Mouse (Mus musculus): ENCODE measurements at regions not wholly inside any gene's neighbourhood (a gene's known extent, or its start where the extent isn't known, plus 50 kb on each side); places are given as distances from the start of the nearest gene placed in this dataset.
A peak's percentile ranks its signal among the peaks of the same experiment; 100 is the strongest.

DNA sequence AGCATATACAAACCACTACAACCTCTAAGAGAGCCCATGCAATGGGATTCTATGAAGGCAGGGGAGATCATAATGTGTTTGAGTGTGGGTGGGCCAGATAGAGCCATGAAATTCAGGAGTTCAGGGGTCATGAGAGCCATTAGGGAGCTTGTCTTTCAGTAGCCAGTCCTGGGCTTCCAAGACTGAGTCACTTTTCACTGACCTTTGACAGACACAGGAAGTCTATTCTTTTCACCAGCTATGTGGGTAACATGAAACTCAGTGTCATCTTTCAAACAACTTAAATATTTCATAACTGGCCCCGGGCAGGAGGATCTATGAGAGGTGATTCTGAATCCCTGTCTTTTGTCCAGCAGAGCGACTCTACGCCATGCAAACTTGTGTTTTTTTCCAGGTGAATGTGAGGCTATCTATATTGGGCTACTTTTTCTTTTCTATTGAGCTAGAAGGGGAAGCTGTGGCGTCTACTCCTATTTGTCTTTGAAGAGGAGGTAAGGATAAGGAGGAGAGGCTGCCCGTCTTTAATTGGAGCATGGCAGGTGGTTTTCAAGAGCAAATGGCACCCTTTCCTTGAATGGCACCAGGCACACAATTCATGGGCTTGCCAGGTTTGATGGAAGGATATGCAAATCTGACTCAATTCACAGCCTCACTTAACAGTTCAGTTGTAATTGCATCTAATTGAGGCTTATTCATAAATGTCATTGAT, 95.6 kb upstream of the Chd2 start:
- DNase-seq (ENCODE audit: low spot score) = no peak

DNA sequence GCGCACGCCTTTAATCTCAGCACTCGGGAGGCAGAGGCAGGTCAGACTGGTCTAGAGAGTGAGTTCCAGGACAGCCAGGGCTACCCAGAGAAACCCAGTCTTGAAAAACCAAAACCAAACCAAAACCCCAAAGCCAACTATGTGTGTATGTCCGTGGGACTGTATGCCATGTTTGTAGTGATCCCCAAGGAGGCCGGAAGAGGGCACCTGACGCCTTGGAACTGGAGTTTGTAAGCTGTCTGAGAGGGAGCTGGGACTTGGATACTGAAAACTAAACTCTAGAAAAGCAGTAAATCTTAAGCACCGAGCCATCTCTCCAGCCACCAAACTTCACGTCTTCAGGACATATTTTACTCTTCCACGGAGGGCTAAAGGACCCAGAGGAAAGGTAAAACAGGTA, 93.8 kb upstream of the Chd2 start:
- no peak for DNase-seq (ENCODE audit: low spot score)

DNA sequence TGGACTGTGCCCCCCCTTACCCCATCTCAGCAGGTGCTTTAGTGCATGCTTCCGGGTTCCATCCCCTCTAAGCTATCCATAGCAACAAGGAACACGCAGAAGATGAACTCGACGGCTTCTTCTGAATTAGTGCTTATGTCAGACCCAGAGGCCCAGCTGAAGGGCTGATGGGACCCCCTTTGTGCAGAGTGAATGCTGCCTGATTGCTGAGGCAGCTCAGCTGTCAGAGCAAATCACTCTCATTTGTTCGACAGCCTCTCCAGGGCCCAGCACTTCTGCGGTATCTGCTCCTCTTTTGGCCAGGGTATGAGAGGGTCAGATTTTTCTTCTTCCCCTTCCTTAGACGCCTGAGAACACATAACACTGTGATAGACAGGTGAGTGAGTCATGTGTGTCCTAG, 89.2 kb upstream of the Chd2 start:
- DNase-seq (ENCODE audit: low spot score) = no peak

DNA sequence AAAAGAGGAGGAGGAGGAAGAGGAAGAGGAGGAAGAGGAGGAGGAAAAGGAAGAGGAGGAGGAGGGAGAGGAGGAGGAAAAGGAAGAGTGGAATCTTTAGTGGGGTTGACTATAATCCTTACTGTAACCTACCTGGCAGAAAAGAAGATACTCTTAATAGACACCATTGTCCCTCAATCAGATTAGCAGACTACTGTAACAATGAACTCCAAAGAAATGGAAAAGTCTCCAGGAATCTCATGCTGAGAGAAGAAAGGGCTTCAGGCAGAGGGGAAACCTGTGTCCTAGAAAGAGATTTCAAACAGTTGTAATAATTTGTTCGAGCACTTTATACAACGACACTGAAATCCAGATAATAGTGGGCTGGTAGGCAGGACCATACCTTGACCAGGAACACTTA, 87.6 kb upstream of the Chd2 start:
- no peak for DNase-seq (ENCODE audit: low spot score)

DNA sequence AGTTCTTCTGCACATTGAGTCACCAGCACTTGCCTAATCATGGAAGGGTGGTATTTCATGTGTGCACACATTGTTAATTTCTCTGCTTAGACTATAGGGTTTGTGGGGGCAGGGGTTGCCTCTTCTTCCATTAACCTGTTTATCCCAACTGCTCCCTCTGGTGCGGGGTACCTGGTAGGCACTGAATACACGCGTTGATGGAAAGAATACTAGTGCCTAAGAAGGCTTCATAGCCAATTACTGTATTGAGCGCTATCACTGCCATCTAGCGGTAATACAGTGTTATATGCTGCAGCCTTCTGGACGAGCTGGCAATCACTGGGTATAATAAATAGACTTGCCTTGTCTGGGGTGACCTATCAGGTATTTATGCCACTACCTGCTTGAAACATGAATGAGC, 86.4 kb upstream of the Chd2 start:
- peak; percentile 37 for DNase-seq (ENCODE audit: low spot score)

DNA sequence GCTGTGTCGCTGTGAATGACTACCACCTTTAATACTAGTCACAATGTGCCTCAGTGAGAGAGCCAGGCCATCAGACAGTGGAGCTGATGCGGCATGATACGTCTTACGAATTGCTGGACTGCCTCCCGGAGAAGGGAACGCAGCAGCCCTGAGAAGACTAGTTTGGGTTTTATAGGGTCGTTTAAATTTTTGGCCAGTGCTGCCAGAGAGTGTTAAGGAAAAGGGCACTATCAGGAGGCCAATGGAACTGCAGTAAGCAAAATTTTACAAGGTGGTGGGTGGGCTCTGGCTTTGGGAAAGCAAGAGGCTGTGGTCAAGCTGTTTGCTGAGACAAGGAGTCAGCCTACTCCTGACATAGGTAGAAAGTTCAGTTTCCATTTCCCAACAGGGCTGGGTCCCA, 84.7 kb upstream of the Chd2 start:
- no peak for DNase-seq (ENCODE audit: low spot score)

DNA sequence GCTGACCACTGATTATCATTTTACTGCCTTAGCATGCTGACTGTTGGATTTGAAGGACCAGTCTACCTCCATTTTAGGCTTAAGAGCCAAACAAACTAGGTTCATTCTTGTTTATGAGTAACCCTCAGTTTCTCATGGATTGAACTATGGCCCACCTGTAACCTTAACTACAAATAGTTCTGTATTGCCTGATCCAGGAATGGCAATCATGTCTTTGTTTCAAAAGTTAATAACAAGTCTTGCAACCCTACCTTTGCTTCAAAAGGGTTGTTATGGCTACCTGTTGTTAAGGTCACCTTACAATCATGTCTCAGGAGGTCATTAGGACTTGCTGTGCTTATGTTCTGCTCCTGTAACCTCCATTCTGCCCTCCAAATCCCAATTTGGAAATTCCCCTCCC, 84.0 kb upstream of the Chd2 start:
- DNase-seq (ENCODE audit: low spot score) = no peak

DNA sequence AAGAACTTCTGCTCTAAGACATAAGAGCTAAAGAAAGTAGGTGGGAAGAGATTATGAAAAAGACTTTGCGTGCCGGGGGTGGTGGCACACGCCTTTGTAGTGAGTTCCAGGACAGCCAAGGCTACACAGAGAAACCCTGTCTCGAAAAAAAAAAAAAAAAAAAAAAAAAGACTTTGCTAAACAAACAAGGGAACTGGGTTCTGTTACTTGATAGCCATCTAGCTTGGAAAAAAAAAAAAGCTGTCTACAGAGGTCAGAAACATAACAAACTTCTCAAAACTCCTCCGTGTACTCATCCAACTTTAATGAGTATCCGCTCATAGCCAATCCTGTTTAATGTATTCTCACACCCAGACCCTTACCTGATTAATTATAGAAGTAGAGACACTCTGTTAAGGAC, 83.4 kb upstream of the Chd2 start:
- no peak for DNase-seq (ENCODE audit: low spot score)

DNA sequence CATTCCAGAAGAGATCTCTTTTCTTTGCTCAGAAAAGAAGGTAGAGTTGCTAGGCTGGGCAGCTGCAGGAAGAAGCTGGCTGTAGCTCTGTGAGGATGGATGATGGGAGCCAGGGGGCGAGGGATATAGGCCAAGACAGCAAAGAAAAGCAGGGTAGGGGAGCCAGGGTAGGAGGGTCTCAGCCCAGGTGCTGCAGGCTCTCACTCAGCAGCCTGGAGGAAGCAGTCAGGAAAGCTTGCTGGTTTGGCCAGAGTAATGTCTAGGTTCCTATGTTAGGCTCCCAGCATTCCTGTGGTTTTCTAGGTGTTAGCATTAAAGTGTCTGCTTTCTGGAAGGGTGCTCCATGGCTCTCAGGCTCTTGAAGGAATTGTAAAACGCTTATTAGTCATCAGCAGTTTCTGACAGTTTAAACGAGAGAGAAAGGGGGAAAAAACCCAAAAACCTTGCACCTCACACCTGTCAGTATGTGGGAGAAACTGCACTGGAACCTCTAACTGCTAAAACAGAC, 82.5 kb upstream of the Chd2 start:
- no peak for DNase-seq (ENCODE audit: low spot score)

DNA sequence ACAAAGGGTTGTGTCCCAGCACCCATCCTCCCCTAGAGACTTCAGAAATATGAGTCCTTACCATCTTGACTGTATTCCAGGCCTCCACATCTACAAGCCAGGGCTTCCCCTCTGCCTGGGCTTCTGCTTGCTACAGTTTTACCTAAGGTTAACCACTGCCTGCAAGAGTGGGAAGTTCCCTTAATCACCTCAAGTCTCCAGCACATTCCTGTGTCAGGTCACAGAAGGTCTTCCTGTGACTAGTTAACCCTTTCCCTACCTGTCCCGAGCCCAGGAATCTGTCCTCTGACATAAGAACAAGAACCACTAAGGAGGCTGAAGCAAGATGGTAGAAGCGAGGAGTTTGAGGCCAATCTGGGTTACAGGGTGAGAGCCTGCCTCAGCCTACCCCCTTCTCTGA, 80.8 kb upstream of the Chd2 start:
- DNase-seq (ENCODE audit: low spot score) = no peak

DNA sequence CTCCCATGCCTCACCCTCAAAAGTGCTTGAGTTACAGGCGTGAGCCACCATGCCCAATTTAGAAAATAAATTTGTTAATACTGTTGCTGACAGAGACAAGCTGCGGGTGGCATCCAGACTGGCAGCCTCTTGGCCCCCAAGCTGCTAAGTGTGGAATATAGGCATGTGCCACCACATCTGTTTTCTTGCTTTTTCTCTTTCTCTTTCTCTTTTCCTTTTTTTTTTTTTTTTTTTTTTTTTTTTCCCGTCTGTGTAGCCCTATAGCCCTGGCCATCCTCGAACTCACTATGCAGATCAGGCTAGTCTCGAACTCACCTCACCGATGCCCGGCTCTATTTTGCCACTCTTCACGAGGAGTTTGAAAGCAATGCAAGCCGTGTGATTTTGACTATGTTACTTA, 78.7 kb upstream of the Chd2 start:
- DNase-seq (ENCODE audit: low spot score) = no peak

DNA sequence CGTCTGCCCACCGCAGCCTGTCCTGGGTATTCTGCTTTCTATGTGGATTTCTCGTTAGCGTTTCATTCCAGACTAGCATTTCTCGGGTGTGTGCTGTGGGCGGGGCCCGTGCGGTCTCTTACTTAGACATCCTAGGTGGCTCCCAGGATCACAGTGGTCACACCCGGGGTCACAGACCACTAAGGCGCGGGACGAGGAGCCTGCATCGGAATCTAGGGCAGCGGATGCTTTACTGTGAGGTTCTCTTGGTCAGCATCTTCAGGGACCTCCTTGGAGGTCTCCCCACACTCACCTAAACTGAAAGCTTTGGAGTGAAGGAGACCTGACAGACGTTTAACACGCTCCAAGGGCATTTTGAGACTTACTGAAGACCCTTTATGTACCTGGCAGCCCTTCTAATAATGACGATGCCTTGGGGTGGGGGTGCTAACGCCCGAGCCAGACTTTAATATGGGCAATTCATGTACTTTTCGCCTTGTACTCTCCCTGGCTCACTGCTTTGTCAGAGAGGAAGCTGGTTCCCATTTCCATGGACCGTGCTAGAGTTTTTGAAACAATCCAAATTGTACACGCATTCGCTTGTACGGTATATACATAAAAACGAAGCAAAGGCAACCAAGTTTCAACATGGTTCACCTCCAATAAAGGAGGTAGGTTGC, 77.3 kb upstream of the Chd2 start:
- DNase-seq (ENCODE audit: low spot score) = no peak

DNA sequence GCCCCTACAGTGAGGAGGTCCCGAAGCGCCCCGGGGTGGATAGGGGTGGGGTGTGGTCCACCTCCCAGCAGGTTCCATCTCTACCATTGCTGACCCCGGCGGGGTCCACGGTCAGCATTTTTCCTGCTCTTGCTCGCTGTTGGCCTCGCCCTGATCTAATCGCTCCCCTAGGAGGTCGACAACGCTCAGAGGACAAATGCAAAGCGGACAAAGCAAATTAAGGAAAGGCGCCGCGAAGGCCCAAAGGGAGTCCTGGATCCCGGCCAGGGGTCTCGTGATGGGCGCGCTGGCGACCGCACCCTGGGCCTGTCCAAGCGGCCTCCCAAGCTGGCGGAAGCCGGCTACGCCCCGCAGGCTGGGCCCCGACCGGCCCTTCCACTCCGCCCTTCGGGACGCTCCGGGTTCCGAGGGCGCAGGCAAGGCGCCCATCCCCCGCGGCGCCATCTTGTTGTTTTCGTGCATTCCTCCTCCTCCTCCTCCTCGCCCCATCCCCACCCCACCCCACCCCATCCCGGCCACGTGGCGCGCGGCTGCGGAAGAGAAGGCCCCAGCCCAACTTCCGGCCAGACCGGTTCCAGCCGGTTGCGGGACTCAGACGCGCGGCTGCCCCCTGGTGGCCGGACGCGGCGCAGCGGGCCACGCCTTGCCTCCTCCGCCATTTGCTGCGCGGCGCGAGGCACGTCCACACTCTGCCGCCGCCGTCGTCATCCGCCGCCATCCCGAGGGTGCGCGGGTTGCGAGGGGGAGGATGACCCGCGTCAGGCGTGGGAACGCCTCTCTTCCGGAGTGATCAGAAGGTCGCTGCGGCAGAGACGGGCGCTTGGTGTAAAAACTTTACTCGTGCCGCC, 76.5 kb upstream of the Chd2 start:
- peak; percentile 96 for DNase-seq (ENCODE audit: low spot score)

DNA sequence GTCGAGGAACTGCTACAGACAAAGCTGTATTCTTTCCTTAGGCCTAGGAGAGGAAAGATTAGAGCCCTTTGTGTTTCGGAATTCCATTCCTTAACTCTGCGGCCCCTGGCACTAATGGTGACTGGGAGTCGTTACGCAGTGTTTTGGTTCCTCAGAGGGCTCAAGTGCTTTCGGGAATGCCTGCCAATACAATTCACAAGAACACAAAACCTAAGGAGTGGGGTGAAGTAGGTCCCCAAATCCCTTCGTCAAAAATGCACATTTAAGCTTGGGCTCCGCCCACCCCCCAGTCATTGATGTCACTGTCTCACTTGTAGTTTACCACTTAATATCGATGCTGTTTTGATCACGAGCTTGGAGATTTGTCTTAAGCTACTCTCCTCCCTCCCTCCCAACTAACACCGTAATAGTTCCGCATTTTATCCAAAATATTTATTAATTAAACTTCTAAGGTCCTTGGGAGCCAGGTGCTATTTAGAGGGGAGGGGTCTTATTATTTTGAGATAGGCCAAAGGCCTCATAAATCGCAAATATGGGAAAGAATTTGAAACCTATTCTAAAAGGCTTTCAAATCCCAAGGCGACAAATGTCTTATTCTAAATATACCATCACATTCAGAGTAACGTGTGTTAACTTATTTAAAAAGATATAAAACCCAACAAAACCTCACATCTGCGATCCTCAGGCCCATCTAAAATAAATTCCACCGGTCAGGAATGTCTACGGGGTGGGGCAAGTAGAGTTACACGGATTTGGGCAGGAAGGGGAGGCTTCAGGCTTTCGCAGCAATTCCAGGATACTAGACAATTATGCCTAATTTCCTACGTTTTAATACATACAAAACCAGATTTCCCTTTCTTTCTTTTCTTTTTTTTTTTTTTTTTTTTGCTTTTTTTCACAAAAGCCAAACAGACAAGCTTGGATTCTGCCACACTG, 75.6 kb upstream of the Chd2 start:
- peak; percentile 31 for DNase-seq (ENCODE audit: low spot score)

DNA sequence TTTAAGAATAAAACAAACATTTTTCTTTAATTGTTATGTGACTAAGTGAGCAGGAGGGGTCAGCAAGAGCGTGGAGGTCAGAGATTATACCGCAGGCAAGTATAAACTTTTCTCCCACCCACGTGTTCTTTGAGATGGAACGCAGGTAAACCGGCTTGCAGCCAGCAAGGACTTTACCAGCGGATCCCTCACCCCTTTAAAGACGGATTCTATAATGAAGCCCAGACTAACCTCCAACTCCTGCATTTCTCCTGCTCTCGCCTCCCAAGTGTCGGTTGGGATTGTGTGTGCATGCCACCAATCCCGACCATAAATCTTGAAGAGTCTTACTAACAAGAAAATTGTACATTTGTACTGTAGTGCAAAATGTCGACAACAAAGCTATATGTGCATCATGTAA, 74.4 kb upstream of the Chd2 start:
- DNase-seq (ENCODE audit: low spot score) = no peak

DNA sequence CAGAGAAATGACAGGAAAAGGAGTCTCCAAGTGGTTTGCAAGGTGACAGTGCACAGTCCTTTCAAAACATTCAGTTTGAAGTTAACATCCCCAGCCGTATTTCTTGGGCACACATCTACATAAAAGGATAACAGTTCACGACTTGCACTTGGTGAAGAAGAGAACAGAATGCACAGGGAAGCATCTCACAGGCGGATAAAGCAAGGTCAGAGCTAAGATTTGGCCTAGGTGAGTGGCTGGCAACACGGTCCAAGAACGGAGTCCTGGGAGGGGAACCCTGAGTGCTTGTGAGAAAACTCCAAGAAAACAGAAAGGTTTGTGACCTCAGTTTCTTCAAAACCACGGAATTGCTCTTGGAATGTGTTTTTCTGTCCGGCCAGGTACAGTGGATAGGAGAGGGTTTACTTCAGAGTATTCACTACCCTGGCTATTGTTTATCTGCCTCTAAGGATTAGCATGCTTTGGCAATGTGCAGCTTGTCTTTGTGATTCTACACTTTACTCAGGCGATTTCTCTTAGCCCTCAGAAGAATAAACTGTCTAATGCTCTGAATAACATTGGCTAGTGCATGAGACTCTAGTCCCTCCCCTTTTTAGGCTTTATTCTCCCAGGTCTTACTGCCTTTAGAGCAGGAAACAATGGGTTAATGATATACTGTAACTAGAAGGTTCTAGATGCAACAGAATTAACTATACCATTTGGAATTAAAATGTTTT, 73.4 kb upstream of the Chd2 start:
- DNase-seq (ENCODE audit: low spot score) = no peak

DNA sequence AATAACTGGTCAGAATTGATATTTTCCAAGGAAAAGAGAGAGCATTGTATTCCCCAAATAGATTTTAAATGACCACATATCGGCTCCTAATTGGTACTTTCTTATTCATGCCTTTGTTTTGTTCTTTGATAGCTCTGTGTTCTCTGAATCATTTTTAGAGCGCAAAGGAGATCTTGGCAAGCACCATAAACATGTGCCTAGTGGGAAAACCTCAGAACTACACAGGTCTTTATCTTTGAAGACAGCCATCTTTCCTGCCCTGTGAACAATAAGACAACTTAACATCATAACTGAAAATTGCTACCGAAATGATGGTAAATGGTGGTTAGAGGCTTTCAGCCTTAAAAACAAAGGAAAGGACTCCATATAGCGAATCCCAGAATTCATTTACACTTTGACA, 72.7 kb upstream of the Chd2 start:
- no peak for DNase-seq (ENCODE audit: low spot score)

DNA sequence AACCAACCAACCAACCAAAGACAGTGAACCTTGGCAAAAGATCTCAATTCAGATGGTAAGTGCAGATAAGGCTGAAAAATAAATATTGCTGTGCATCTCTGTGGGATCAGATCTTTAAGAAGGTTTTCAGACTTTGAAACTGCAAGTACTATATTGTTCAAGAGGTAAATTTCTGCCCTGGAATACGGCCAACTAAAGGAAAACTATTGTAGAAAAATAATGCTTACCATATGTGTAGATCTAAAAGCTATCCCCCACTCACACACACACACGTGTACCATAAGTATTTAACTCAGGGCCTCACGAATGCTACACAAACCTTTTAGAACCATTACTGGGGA, 71.1 kb upstream of the Chd2 start:
- DNase-seq (ENCODE audit: low spot score) = no peak

DNA sequence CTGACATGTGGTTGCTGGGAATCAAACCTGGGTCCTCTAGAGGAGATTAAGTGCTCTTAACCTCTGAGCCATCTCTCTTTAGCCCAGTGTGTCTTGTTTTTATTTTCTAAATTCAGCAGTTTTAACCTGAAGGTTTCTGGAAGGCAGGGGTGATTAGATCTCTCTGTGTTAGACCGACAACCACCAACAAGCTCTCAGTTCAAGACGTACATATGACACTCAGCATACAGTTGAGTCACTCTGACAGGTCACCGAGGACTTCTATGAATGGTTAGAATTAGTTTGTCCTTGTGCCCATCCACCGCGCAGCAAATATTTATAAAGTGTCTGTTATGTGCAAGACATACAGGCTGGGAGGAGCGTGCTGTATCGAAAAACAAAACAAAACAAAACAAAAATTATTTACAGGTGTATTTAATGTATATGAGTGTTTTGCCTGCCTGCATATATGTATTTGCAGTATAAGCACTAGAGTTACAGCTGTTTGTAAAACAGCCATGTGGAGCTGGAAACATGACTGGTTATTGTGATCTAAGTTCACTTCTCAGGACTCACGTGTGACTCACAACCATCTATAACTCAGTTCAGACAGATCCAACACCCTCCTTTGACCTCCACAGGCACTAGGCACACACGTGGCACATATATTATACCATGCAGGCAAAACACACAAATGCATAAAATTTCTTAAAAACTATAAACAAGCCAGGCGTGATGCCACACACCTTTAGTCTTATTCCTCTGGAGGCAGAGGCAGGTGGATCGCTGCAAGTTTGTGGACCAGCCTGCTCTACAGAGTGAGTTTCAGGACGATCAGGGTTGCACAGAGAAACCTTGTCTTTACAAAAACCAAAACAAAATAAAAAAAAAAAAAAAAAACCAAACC, 70.5 kb upstream of the Chd2 start:
- DNase-seq (ENCODE audit: low spot score) = no peak

DNA sequence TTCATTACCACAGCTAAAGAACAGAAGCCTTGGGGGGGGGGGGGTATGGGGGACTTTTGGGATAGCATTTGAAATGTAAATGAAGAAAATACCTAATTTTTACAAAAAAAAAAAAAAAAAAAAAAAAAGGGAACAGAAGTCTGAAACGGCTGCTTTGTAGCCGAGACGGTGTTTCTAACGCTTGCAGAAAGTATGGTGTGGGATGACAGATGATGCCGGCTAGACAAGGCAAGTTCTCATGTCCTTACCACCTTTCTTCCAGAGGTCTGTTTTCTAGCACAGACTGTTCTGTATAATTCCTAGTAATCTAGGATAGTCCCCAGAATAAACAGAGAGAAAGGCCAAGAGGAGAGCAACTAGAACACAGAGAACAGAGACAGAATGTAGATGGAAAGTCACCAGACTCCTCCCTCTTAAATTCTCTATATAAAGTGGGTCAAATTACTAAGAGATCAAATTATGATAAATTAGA, 67.2 kb upstream of the Chd2 start:
- DNase-seq (ENCODE audit: low spot score) = no peak
